Mouse (Mus musculus) thymus, postnatal 25 days (tissue): ENCODE results near the gene Fyb.

Experiments
- DNase-seq: peaks from one replicate; pipeline ENCODE4 v3.0.0; 2022

Fyb gene

GRCm38 (mm10) chr15:6562629-6563028 is 40.0 kb downstream of the Fyb start:
- no peak for DNase-seq

- DNase-seq: no peak
These were observed 42.3 kb downstream of the Fyb start for GRCm38 (mm10) chr15:6564977-6565421.

- DNase-seq: peak; percentile 35
These were observed 43.2 kb downstream of the Fyb start for GRCm38 (mm10) chr15:6565873-6566272.

- DNase-seq: no peak
These were observed 45.3 kb downstream of the Fyb start for GRCm38 (mm10) chr15:6567993-6568392.

GRCm38 (mm10) chr15:6568605-6569004 is 46.0 kb downstream of the Fyb start:
- DNase-seq: no peak

GRCm38 (mm10) chr15:6569074-6569473 is 46.4 kb downstream of the Fyb start:
- peak; percentile 11 for DNase-seq

- no peak for DNase-seq
These were observed 47.7 kb downstream of the Fyb start for GRCm38 (mm10) chr15:6570164-6570861.

- peak; percentile 64 for DNase-seq
These were observed 48.2 kb downstream of the Fyb start for GRCm38 (mm10) chr15:6570876-6571275.

GRCm38 (mm10) chr15:6574283-6574960 is 51.8 kb downstream of the Fyb start:
- DNase-seq: peak; percentile 72

GRCm38 (mm10) chr15:6577971-6578370 is 55.3 kb downstream of the Fyb start:
- no peak for DNase-seq

- no peak for DNase-seq
These were observed 56.0 kb downstream of the Fyb start for GRCm38 (mm10) chr15:6578654-6579053.

GRCm38 (mm10) chr15:6579194-6579768 is 56.6 kb downstream of the Fyb start:
- DNase-seq: peak; percentile 45

GRCm38 (mm10) chr15:6579769-6580261 is 57.2 kb downstream of the Fyb start:
- DNase-seq: peak; percentile 67

- peak; percentile 30 for DNase-seq
These were observed 62.0 kb downstream of the Fyb start for GRCm38 (mm10) chr15:6584645-6585044.

GRCm38 (mm10) chr15:6586351-6586750 is 63.7 kb downstream of the Fyb start:
- peak; percentile 54 for DNase-seq

- no peak for DNase-seq
These were observed 64.9 kb downstream of the Fyb start for GRCm38 (mm10) chr15:6587526-6587925.

- DNase-seq: peak; percentile 69
These were observed 65.5 kb downstream of the Fyb start for GRCm38 (mm10) chr15:6588192-6588591.

GRCm38 (mm10) chr15:6590846-6591451 is 68.3 kb downstream of the Fyb start:
- no peak for DNase-seq

- no peak for DNase-seq
These were observed 68.9 kb downstream of the Fyb start for GRCm38 (mm10) chr15:6591527-6591926.

GRCm38 (mm10) chr15:6592561-6593253 is 70.1 kb downstream of the Fyb start:
- DNase-seq: peak; percentile 54

GRCm38 (mm10) chr15:6593254-6593623 is 70.6 kb downstream of the Fyb start:
- no peak for DNase-seq

GRCm38 (mm10) chr15:6598626-6599025 is 76.0 kb downstream of the Fyb start:
- no peak for DNase-seq

- DNase-seq: no peak
These were observed 77.7 kb downstream of the Fyb start for GRCm38 (mm10) chr15:6600314-6600713.
